Mouse (Mus musculus) limb, embryonic 10.5 days (tissue): ENCODE data around the gene Nbea. TPM values are rescaled to one million over a fixed set of nuclear protein-coding genes. Genes with fewer than 3 reads are reported as not detected.
"Not testable (repeated sequence)": the region's sequence is repeated elsewhere in the genome, so short reads cannot be mapped to it uniquely, and the experiment has no call there.

Experiments used
- DNase-seq: peaks from one replicate; pipeline ENCODE4 v3.0.0-alpha.2; 2017; ENCODE audit warnings: low spot score
- H3K27ac ChIP-seq: fragments of 300-500 bp; sonication (generic); 2 replicates; pipeline ENCODE4 v1.5.1; 2016; ENCODE audit warnings: mild to moderate bottlenecking
- H3K27me3 ChIP-seq: fragments of 300-500 bp; sonication (generic); 2 replicates; pipeline ENCODE4 v1.6.1; 2016; ENCODE audit warnings: low read depth, mild to moderate bottlenecking; ENCODE audit not compliant: poor library complexity, severe bottlenecking
- H3K36me3 ChIP-seq: fragments of 300-500 bp; sonication (generic); 2 replicates; pipeline ENCODE4 v1.6.1; 2016; ENCODE audit warnings: mild to moderate bottlenecking, moderate library complexity
- H3K4me1 ChIP-seq: fragments of 300-500 bp; sonication (generic); 2 replicates; pipeline ENCODE4 v1.6.1; 2016
- H3K4me3 ChIP-seq: fragments of 300-500 bp; sonication (generic); 2 replicates; pipeline ENCODE4 v1.5.1; 2016; ENCODE audit warnings: mild to moderate bottlenecking, moderate library complexity
- H3K9me3 ChIP-seq: fragments of 300-500 bp; sonication (generic); replicated peaks from 2 replicates; pipeline ENCODE4 v1.6.1; 2016; ENCODE audit warnings: mild to moderate bottlenecking
- WGBS: fragments of 180-500 bp; shearing (Covaris S2); methylation state at CpG from one replicate; pipeline ENCODE4 v1.1.7; 2016; 5-methylcytosine and 5-hydroxymethylcytosine counted together
- polyA plus RNA-seq: library from polyadenylated mRNA; unstranded; fragments of >200 nt; fragmentation: Nextera tagmentation; extraction: Ambion mirVana; gene quantifications from 2 replicates; pipeline ENCODE4 v1.2.1, GENCODE M21; 2016

Gene Nbea
- polyA plus RNA-seq, 1 experiment from 2014 or later, result 19.7 TPM

GRCm38 (mm10) chr3:55648299-55648698 is 535.2 kb downstream of the Nbea start:
- no peaks in the 10 kb centered on the region for H3K9me3 ChIP-seq
- 82% methylated on average over 4 of the region's 4 CpGs for WGBS
- H3K27me3 ChIP-seq, result no peaks in the 10 kb centered on the region
- peaks cover 55% of the 10 kb centered on the region for H3K4me1 ChIP-seq
- DNase-seq, result no peak
- no peak overlapping the region for H3K27ac ChIP-seq
- H3K4me3 ChIP-seq, result no peak overlapping the region
- H3K36me3 ChIP-seq, result peaks cover 4% of the 10 kb centered on the region

- no peak for DNase-seq
- peak overlapping the region; percentile 47; the same call in 1 of the 2 replicates for H3K27ac ChIP-seq
- peaks cover 55% of the 10 kb centered on the region for H3K4me1 ChIP-seq
- WGBS, result 86% methylated on average over 6 of the region's 6 CpGs
- peaks cover 12% of the 10 kb centered on the region for H3K36me3 ChIP-seq
- no peaks in the 10 kb centered on the region for H3K27me3 ChIP-seq
- no peak overlapping the region for H3K4me3 ChIP-seq
- no peaks in the 10 kb centered on the region for H3K9me3 ChIP-seq
Measured at GRCm38 (mm10) chr3:55647176-55647575, 536.3 kb downstream of the Nbea start.

GRCm38 (mm10) chr3:55646437-55646836 is 537.1 kb downstream of the Nbea start:
- Histone ChIP-seq H3K27me3 (no peaks in the 10 kb centered on the region), H3K4me3 (no peak overlapping the region), H3K27ac (peak overlapping the region; percentile 76)

GRCm38 (mm10) chr3:55644035-55644618 is 539.4 kb downstream of the Nbea start:
- Histone ChIP-seq H3K4me1 (peaks cover 48% of the 10 kb centered on the region), H3K27ac (0 out of 2 replicates have a peak overlapping the region, but pooled peaks have one; percentile 7), H3K4me3 (no peak overlapping the region), H3K9me3 (no peaks in the 10 kb centered on the region), H3K27me3 (no peaks in the 10 kb centered on the region), H3K36me3 (peaks cover 14% of the 10 kb centered on the region)
- DNase-seq, result no peak
- WGBS, result 73% methylated on average over 11 of the region's 11 CpGs

More at GRCm38 (mm10) chr3:55646437-55646836, 537.1 kb downstream of the Nbea start:
- WGBS, result 67% methylated on average over 3 of the region's 3 CpGs
- DNase-seq, result no peak
- Histone ChIP-seq H3K36me3 (peaks cover 14% of the 10 kb centered on the region), H3K9me3 (no peaks in the 10 kb centered on the region), H3K4me1 (peaks cover 55% of the 10 kb centered on the region)

- peaks cover 22% of the 10 kb centered on the region for H3K4me1 ChIP-seq
- no peaks in the 10 kb centered on the region for H3K27me3 ChIP-seq
- no peak overlapping the region for H3K4me3 ChIP-seq
- no peak overlapping the region for H3K27ac ChIP-seq
- H3K9me3 ChIP-seq, result no peaks in the 10 kb centered on the region
- peaks cover 7% of the 10 kb centered on the region for H3K36me3 ChIP-seq
- WGBS, result 76% methylated on average over 7 of the region's 7 CpGs
- DNase-seq, result no peak
Measured at GRCm38 (mm10) chr3:55637660-55638059, 545.8 kb downstream of the Nbea start.

- H3K36me3 ChIP-seq, result peaks cover 9% of the 10 kb centered on the region
- no peak overlapping the region for H3K4me3 ChIP-seq
- H3K27me3 ChIP-seq, result no peaks in the 10 kb centered on the region
- H3K9me3 ChIP-seq, result no peaks in the 10 kb centered on the region
- H3K4me1 ChIP-seq, result peaks cover 22% of the 10 kb centered on the region
- H3K27ac ChIP-seq, result no peak overlapping the region
- DNase-seq, result no peak
- WGBS, result 11% methylated on average over 8 of the region's 8 CpGs
Measured at GRCm38 (mm10) chr3:55635542-55636172, 547.8 kb downstream of the Nbea start.

- no peak for DNase-seq
- Histone ChIP-seq H3K4me3 (no peak overlapping the region), H3K9me3 (no peaks in the 10 kb centered on the region), H3K36me3 (peaks cover 40% of the 10 kb centered on the region), H3K4me1 (peaks cover 11% of the 10 kb centered on the region), H3K27ac (no peak overlapping the region), H3K27me3 (no peaks in the 10 kb centered on the region)
- WGBS, result 90% methylated on average over 4 of the region's 4 CpGs
Measured at GRCm38 (mm10) chr3:55627054-55627453, 556.4 kb downstream of the Nbea start.

- not testable (repeated sequence) for DNase-seq, H3K4me3 ChIP-seq, H3K4me1 ChIP-seq, H3K27ac ChIP-seq, H3K9me3 ChIP-seq, H3K27me3 ChIP-seq, H3K36me3 ChIP-seq
- 89% methylated on average over 3 of the region's 3 CpGs for WGBS
Measured at GRCm38 (mm10) chr3:55621958-55622357, 561.5 kb downstream of the Nbea start.

GRCm38 (mm10) chr3:55618396-55618795 is 565.1 kb downstream of the Nbea start:
- no peaks in the 10 kb centered on the region for H3K36me3 ChIP-seq
- 95% methylated on average over 3 of the region's 3 CpGs for WGBS
- no peak for DNase-seq
- H3K27me3 ChIP-seq, result no peaks in the 10 kb centered on the region
- no peaks in the 10 kb centered on the region for H3K9me3 ChIP-seq
- no peak overlapping the region for H3K4me3 ChIP-seq
- H3K27ac ChIP-seq, result no peak overlapping the region
- H3K4me1 ChIP-seq, result 0 out of 2 replicates have a peak, but pooled peaks cover under 1% of the 10 kb centered on the region

- H3K27ac ChIP-seq, result peak overlapping the region; percentile 84
- no peak overlapping the region for H3K4me3 ChIP-seq
- no peaks in the 10 kb centered on the region for H3K27me3 ChIP-seq
- WGBS, result 28% methylated on average over 5 of the region's 5 CpGs
- H3K9me3 ChIP-seq, result no peaks in the 10 kb centered on the region
- peak; percentile 47 for DNase-seq
- peaks cover 30% of the 10 kb centered on the region for H3K4me1 ChIP-seq
- no peaks in the 10 kb centered on the region for H3K36me3 ChIP-seq
Measured at GRCm38 (mm10) chr3:55612459-55613115, 570.9 kb downstream of the Nbea start.

GRCm38 (mm10) chr3:55612023-55612422 is 571.5 kb downstream of the Nbea start:
- DNase-seq, result no peak
- WGBS, result 70% methylated on average over 5 of the region's 5 CpGs

GRCm38 (mm10) chr3:55610191-55610590 is 573.3 kb downstream of the Nbea start:
- peak overlapping the region; percentile 53; the same call in 1 of the 2 replicates for H3K27ac ChIP-seq
- H3K4me1 ChIP-seq, result peaks cover 30% of the 10 kb centered on the region
- 93% methylated on average over 12 of the region's 12 CpGs for WGBS
- H3K9me3 ChIP-seq, result no peaks in the 10 kb centered on the region
- H3K27me3 ChIP-seq, result no peaks in the 10 kb centered on the region
- DNase-seq, result no peak
- no peaks in the 10 kb centered on the region for H3K36me3 ChIP-seq
- no peak overlapping the region for H3K4me3 ChIP-seq

More at GRCm38 (mm10) chr3:55612023-55612422, 571.5 kb downstream of the Nbea start:
- H3K36me3 ChIP-seq, result no peaks in the 10 kb centered on the region
- H3K27me3 ChIP-seq, result no peaks in the 10 kb centered on the region
- peaks cover 30% of the 10 kb centered on the region for H3K4me1 ChIP-seq
- peak overlapping the region; percentile 84 for H3K27ac ChIP-seq
- H3K4me3 ChIP-seq, result no peak overlapping the region
- H3K9me3 ChIP-seq, result no peaks in the 10 kb centered on the region

- H3K27me3 ChIP-seq, result no peaks in the 10 kb centered on the region
- DNase-seq, result no peak
- H3K4me3 ChIP-seq, result no peak overlapping the region
- 75% methylated on average over 2 of the region's 2 CpGs for WGBS
- peaks cover 44% of the 10 kb centered on the region for H3K4me1 ChIP-seq
- no peaks in the 10 kb centered on the region for H3K9me3 ChIP-seq
- no peaks in the 10 kb centered on the region for H3K36me3 ChIP-seq
- H3K27ac ChIP-seq, result peak overlapping the region; percentile 84
Measured at GRCm38 (mm10) chr3:55600286-55600685, 583.2 kb downstream of the Nbea start.
